Mouse (Mus musculus): Measurements from ENCODE around the gene Aars. TPM values are rescaled to one million over a fixed set of nuclear protein-coding genes. Genes with fewer than 3 reads are reported as not detected.
"Not testable (repeated sequence)": the region's sequence is repeated elsewhere in the genome, so short reads cannot be mapped to it uniquely, and the experiment has no call there.

Aars gene
- polyA plus RNA-seq (2011; ENCODE audit: insufficient read length, low read depth, missing spikeins) = 192 and 194 TPM in 2 replicates

DNA sequence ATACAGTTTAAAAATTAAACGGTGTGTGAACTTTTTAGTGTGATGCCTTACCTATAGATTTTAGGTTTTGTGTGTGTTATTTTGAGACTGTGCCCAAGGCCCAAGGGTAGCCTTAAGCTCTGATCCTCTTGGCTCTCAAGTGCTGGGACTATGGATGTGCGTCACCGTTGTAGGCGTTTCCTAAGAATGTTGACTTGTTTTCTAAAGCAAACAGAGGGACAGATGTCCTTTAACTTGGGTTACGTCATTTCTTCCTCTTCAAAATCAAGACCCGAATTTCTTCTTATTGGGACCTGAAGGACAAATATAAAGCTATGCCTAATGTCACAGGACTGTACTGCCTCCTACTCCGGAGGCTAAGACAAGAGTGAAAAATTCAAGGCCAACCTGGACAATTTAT, at the start of gene Aars:
Gene Aars (plus strand): TSS at position 229 of the 400 bp plus-strand sequence.
- Histone ChIP-seq H3K27ac (ENCODE audit: insufficient read depth, low read length) (peak within 1 kb of the TSS; percentile 84), H3K4me3 (ENCODE audit: insufficient read depth, low read length) (peak within 1 kb of the TSS; percentile 93), H3K4me1 (ENCODE audit: control insufficient read depth, insufficient read depth, low read length) (peaks cover 5% of the 10 kb centered on the region; the same call in 1 of the 2 replicates)
- TF ChIP-seq CTCF (IDR thresholded peaks at IDR 0.05; ENCODE audit: borderline replicate concordance, insufficient read depth, low read length) (no peak), POLR2A (IDR thresholded peaks at IDR 0.05; ENCODE audit: low read depth, low read length) (no peak)

DNA sequence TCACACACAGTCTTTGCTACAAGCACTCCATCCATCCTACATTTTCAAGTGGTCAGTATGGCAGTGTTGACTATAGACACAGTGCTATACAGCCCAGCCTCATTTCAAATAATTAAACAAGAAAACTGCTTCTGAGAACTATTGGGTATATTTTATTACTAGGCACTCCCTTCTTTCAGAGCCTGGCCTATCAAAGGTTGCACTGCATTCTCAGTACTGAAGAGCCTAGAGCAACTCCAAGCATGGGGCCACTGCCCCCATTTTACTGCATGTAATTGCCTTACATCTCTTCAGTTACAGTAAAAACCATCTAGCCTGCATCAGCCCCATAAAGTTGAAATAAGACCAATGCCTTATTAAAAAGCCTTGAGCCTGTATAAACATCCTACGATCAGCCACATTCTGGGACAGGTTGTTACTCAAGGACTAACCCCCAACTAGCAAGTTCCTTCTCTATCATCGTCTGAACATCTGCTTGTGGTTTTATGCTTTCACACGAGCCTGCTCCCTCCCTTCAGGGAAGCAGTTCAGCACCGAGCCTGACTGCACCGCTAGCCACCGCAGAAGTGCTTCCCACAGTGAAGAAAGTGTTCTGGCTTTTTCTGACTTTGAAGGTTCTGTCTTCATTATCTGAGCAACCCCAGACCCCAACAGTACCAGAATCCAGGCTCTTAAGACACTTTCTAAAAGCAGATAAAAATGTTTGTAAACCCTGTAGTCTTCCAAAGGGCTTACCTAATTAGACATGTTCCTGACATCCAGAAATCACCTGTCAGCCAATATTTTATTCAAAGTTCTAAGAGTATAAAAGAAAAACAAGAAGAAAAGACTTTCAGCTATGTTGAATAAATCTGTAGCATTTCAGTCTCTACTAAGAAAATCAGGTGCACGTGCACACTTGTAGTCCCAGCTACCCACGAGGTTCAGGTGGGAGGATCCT, 44.9 kb upstream of the Aars start:
- Histone ChIP-seq H3K4me3 (ENCODE audit: insufficient read depth, low read length) (no peak overlapping the region), H3K27ac (ENCODE audit: insufficient read depth, low read length) (no peak overlapping the region), H3K4me1 (ENCODE audit: control insufficient read depth, insufficient read depth, low read length) (no peaks in the 10 kb centered on the region)
- no peak for TF ChIP-seq POLR2A (IDR thresholded peaks at IDR 0.05; ENCODE audit: low read depth, low read length)
- no peak for TF ChIP-seq CTCF (IDR thresholded peaks at IDR 0.05; ENCODE audit: borderline replicate concordance, insufficient read depth, low read length)

DNA sequence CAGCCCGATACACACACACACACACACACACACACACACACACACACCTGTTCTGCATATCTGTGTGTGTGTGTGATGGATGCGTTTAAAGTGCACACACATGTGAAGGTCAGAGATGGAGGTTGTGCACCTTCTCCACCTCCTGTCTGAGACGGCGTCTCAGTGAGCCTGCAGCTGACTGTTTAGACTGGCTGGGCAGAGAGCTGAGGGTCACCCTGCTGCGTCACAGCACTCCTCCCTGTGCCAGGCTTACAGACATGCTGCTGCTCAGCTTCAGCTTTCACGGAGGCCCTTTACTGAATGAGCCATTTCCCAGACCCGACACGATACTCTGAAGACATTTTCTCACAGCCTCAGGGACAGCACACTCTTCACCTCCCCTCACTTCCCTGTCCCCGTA, 42.9 kb upstream of the Aars start:
- TF ChIP-seq POLR2A (IDR thresholded peaks at IDR 0.05; ENCODE audit: low read depth, low read length) (no peak), CTCF (IDR thresholded peaks at IDR 0.05; ENCODE audit: borderline replicate concordance, insufficient read depth, low read length) (no peak)
- Histone ChIP-seq H3K27ac (ENCODE audit: insufficient read depth, low read length) (no peak overlapping the region), H3K4me3 (ENCODE audit: insufficient read depth, low read length) (no peak overlapping the region), H3K4me1 (ENCODE audit: control insufficient read depth, insufficient read depth, low read length) (no peaks in the 10 kb centered on the region)

DNA sequence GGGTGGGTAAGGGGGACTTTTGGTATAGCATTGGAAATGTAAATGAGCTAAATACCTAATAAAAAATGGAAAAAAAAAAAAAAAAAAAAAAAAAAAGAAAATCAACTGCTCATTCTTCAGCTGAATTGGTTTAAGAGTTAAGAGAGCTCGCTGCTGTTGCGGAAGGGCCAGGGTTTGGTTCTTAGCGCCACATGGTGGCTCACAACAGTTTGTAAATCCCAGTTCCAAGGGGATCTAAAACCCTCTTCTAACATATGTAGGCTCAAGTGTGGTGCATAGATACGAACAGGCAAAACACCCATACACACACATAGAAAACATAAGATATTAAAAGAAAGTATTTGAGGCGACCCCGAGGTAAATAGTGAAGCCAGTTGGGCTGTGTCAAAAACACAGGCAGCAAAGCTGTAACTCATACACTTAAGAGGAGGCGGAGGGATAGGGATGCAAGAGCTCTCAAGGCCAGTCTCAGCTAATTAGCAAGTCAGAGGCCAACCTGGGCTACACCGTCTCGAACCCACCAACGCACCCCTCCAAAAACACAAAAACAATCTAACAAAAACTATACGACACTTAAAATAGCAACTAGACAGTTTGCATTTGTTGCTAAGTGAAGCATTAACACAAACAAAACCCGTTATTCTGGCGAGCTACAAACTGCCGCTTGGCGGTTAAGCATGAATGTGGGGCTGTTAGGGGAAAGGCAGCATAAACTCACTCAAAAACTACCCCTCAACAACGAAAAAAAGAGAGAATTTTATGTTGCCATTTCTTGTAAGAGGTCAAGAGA, 36.1 kb upstream of the Aars start:
- no peak for TF ChIP-seq CTCF (IDR thresholded peaks at IDR 0.05; ENCODE audit: borderline replicate concordance, insufficient read depth, low read length)
- TF ChIP-seq POLR2A (IDR thresholded peaks at IDR 0.05; ENCODE audit: low read depth, low read length) = no peak
- peak overlapping the region; percentile 35 for H3K27ac ChIP-seq (ENCODE audit: insufficient read depth, low read length)
- H3K4me1 ChIP-seq (ENCODE audit: control insufficient read depth, insufficient read depth, low read length) = peaks cover 4% of the 10 kb centered on the region; the same call in 1 of the 2 replicates
- peak overlapping the region; percentile 71 for H3K4me3 ChIP-seq (ENCODE audit: insufficient read depth, low read length)

DNA sequence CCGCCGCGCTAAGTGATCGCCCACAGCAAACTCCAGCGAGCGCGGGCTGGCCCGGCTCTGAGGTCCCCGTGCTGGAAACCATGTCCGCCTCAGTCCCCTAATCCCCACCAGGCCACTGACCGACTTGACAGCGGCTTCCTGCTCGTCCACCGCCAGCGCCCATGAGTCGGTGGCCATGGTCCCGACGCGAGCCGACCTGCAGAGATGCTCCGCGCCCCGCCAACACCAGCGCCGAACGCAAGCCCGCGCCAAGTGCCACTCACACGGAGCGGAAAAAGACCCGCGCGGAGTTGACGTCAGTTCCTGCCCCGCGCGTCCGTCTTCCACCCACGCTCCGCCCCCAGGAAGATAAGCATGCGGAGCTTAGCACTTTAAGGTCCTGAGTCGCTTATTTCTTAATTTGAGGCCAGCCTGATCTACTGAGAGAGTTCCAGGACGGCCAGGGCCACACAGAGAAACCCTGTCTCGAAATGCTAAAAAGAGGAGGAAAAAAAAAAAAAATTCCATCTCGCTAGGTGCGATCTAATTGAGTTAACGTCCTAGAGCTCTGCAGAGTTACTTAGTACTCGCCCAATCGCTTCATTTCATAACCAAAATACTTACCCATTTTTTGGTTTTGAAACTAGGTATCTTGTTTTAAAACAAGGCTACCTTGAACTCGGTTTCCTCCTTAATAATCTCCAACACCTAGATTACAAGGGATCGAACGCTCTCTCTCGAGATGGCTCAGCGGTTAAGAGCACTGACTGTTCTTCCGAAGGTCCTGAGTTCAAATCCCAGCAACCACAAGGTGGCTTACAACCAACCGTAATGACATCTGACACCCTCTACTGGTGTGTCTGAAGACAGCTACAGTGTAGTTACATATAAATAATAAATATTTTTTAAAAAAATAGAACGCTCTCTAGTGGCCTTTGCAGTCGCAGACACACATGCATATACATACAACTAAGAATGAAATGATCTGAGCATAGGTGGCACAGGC, 35.1 kb upstream of the Aars start, which contains the start of gene Ddx19a:
Gene Ddx19a (minus strand): TSS at position 254 of the 985 bp plus-strand sequence.
- peak; percentile 91 for TF ChIP-seq POLR2A (IDR thresholded peaks at IDR 0.05; ENCODE audit: low read depth, low read length)
- no peak for TF ChIP-seq CTCF (IDR thresholded peaks at IDR 0.05; ENCODE audit: borderline replicate concordance, insufficient read depth, low read length)
- Histone ChIP-seq H3K4me1 (ENCODE audit: control insufficient read depth, insufficient read depth, low read length) (peaks cover 4% of the 10 kb centered on the region; the same call in 1 of the 2 replicates), H3K27ac (ENCODE audit: insufficient read depth, low read length) (peak within 1 kb of the TSS; percentile 66), H3K4me3 (ENCODE audit: insufficient read depth, low read length) (peak within 1 kb of the TSS; percentile 71)

DNA sequence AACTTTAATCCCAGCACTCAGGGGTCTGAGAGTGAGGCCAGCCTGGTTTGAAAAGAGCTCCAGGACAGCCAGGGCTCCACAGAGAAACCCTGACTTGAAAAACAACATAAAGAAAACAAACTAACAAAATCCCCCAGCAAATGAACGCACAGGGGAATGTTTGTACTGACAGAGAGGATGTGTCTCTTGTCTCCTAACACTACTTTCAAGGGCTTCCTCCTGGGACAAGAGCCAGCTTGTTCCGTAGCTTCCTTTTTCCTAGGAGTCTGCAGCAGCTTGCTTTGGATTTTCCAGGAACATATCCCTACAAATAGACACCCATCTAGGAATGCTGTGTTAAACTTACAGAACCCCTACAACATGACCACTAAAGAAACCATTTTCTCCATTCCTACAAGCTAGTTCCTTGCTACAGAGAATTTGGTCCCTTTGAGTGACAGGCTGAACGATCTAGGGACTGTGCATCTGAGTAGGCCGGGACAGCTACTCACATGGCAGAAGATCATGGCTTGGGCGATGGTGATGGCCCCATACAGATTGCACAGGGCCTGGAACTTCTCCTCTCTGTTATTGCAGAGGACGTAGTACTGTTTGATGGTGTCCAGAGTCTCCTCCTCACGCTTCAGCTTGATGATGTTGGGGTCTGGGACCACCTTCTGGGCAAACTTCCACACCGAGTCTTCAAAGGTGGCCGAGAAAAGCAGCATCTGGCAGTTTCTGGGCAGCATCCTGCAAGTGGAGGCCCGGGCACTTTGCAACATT, 22.5 kb upstream of the Aars start:
- H3K4me3 ChIP-seq (ENCODE audit: insufficient read depth, low read length); H3K27ac ChIP-seq (ENCODE audit: insufficient read depth, low read length); H3K4me1 ChIP-seq (ENCODE audit: control insufficient read depth, insufficient read depth, low read length): not testable (repeated sequence)

DNA sequence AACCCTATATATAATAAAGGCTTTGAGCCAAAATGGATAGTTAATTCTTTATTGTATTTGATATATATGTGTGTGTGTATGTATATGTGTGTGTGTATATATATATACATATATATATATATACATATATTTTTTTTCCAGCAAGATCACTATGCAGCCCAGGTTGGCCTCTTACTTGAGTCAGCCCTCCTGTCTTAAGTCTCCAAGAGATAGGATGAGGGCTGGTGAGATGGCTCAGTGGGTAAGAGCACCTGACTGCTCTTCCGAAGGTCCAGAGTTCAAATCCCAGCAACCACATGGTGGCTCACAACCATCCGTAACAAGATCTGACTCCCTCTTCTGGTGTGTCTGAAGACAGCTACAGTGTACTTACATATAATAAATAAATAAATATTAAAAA, 6.3 kb upstream of the Aars start:
- H3K4me3 ChIP-seq (ENCODE audit: insufficient read depth, low read length); H3K4me1 ChIP-seq (ENCODE audit: control insufficient read depth, insufficient read depth, low read length); H3K27ac ChIP-seq (ENCODE audit: insufficient read depth, low read length): not testable (repeated sequence)

DNA sequence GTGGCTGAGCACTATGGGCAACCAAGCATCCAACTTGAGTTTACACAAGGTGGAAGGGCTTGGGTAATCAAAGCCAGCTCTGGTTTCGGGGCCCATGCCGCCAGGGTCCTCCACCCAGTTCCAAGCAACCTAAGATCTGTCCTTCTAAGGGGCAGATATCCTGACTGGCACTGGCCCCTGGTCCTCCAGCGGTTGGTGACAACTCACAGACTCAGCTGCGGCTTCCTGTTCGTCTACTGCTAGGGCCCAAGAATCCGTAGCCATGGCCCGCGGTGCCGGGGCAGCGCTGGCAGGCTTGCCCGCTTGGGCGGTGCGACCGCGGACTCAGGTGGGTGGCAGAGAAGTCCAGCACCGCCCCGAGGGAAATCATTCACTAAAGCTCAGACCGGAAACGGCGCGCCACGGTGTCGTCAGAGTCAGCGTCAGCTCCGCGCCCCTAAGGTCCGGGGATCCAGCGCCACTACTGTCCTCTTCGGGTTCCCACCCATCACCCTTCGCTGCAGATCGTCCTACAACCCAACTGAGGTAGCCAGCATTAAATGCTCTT, 5.5 kb upstream of the Aars start:
- TF ChIP-seq CTCF (IDR thresholded peaks at IDR 0.05; ENCODE audit: borderline replicate concordance, insufficient read depth, low read length) (no peak), POLR2A (IDR thresholded peaks at IDR 0.05; ENCODE audit: low read depth, low read length) (peak; percentile 77)
- Histone ChIP-seq H3K4me3 (ENCODE audit: insufficient read depth, low read length) (peak overlapping the region; percentile 74), H3K4me1 (ENCODE audit: control insufficient read depth, insufficient read depth, low read length) (no peaks in the 10 kb centered on the region; the same call in 1 of the 2 replicates), H3K27ac (ENCODE audit: insufficient read depth, low read length) (no peak overlapping the region)
